Mouse (Mus musculus) ES-CJ7 (cell line): ENCODE results near the gene Ttyh1.
"Not testable (repeated sequence)": the region's sequence is repeated elsewhere in the genome, so short reads cannot be mapped to it uniquely, and the experiment has no call there.

Experiments
- DNase-seq: peaks from one replicate; pipeline ENCODE4 v3.0.0; 2011; ENCODE audit warnings: low read depth, low spot score

Gene Ttyh1

GRCm38 (mm10) chr7:4143506-4143905, 24.3 kb downstream of the Ttyh1 start:
- no peak for DNase-seq

GRCm38 (mm10) chr7:4144046-4144445, 24.8 kb downstream of the Ttyh1 start:
- no peak for DNase-seq

DNA sequence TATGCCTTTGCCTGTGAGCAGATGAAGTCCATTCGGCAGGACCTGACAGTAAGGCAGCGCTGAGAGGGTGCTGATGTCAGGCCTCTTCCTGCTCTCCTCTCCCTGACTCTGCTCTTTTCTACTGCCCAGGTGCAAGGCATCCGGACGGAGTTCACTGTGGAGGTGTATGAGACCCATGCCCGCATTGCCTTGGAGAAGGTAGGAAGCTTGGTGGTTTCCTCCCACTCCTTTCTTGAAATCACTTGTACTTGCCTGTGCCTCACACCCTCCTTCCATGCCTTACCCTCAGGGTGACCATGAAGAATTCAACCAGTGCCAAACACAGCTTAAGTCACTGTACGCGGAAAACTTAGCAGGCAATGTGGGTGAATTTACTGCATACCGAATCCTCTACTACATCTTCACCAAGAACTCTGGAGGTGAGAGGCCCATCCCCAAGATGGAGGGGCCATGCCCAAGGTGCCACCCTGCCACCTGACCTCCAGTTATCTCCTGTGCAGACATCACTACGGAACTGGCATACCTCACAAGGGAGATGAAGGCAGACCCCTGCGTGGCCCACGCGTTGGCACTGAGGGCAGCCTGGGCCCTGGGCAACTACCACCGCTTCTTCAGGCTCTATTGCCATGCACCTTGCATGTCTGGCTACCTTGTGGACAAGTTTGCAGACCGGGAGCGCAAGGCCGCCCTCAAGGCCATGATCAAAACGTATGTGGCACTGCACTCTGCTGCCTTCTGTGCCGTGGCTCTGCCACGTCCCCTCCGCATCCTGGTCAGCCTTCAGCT, 25.8 kb downstream of the Ttyh1 start:
- no peak for DNase-seq

GRCm38 (mm10) chr7:4145552-4146190, 26.5 kb downstream of the Ttyh1 start:
- DNase-seq, result peak; percentile 78

DNA sequence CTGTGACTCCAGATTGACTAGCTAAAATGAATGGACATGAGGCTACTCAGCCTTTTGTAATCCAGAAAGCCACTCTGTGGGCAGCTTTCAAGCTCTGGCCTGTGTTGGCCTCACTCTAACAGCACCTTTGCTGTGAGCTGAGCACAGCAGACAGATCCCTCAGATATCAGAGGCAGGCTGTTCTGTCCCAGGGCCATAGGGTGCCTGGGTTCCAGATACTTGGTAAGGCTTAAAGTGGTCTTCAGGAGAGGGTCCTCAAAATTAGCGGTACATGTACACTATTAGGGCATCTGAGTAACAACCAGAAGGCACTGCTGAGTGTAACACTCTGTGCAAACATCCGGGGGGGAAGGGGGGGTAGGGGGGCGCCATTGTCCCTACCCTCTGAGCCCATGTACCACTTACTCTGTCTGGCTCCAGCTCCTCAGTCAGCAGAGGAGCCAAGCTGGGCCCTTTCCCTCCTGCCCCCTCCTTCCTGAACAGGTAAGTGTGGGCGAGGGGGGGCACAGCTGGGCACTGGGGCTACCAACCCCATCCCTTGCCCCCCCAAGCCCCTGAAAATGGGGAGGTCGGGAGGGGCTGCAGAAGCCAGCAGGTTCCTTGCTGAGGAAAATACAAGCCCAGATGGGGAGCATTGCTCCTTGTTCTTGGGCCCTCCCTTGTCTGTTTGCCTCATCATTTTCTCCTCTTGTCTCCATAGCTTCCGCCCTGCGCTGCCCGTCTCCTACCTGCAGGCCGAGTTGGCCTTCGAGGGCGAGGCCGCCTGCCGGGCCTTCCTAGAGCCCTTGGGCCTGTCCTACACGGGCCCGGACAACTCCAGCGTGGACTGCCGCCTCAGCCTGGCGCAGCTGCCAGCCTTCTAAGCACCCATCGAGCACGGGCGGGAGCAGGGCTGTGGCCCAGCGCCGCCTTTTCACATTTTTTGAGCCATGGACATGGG, 27.3 kb downstream of the Ttyh1 start:
- no peak for DNase-seq

DNA sequence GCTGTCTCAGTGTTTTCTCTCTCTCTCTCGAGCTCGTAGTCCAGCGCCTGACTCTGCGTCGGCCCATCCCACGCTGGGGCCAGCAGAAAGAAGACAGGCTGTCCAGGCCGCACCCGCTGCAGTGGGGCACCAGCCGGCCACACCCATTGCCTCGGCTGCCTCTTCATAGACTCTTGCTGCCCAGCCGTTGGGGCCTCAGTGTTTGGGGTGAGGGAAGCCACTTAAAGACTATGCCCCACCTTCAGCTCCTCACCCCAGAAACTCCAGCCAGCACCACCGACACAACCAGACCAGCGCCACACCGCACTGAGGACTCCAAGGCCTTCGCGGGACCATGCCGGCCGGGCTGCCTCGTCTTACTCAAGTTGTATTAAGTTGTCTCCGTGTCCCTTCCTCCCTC, 28.2 kb downstream of the Ttyh1 start:
- no peak for DNase-seq

GRCm38 (mm10) chr7:4147836-4148235, 28.6 kb downstream of the Ttyh1 start:
- no peak for DNase-seq

DNA sequence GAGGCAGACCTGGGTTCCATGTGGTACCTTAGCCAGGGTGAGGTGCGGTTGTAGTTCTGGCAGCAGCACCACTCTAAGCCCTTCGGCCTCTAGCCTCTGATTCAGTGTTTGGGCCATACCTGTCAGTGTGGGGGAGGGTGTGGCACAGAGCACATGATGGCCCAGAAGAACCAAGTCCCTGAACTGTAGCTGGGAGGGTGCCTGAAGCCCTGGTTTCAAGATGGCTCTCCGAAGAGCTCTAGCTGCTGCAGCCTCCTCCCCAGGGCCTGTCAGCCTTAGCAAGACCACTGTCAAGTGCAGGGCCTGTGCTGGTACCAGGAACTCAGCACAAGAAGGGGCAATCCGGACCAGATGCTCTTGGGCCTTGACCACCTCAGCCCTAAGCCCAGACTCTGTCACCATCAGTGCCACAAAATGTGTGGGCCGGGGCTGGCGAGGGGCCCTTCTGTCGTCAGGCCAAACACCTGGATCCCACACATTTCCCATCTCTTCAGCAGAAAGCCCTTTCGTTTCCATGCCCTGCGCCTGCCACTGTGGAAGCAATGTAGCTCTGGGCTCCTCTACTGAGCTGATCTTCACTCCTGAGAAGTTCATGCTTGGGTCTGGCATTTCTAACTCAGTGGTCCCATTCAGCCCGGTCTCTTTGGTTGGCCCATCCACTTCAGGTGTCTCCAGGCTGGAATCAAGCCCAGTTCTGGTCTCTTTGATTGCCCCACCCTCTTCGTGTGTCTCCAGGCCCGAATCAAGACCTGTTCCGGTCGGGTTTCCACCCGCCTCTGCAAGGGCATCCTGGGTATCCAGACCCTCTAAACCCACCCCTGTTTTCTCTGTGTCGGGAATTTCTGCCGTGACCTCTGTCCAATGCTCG, 29.4 kb downstream of the Ttyh1 start:
- DNase-seq, result no peak

DNA sequence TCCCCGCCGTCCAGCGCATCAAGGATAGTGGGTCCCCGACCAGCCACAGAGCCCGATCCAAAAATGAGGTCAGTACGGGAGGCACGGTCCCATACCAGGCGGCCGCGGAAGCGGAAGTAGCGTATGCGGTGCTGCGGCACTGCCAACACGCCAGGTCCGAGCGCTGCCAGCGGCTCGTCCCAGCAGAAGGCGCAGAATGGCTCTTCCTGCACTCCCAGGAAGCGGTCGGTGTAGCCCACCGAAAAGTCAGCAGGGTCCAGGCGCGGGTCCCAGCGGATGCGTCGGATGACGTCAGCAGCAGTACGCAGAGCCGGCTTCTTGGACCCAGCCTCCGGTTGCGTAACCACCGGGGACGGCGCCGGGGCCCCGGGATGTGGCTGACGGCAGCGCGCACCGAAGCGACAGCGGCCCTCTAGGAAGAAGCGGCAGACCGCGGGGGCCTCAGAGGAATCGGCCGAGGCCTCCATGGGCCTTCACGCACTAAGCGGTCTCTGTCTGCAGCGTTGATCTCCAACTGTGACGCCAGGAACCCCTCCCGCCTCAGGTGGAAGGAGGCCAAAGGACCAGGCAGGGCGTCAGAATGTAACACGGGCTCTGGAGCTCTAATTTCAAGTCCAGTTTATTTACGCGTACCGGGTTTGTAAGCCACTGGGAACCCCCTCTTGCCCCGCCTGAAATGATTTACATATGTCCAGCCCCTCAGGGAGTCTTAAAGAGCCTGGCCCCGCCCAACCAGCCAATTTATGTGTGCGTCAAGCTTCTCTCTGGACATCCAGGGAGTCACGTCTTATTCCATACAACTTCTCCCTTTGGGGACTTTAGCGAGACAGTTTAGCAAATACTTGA, 30.2 kb downstream of the Ttyh1 start:
- peak; percentile 87 for DNase-seq

DNA sequence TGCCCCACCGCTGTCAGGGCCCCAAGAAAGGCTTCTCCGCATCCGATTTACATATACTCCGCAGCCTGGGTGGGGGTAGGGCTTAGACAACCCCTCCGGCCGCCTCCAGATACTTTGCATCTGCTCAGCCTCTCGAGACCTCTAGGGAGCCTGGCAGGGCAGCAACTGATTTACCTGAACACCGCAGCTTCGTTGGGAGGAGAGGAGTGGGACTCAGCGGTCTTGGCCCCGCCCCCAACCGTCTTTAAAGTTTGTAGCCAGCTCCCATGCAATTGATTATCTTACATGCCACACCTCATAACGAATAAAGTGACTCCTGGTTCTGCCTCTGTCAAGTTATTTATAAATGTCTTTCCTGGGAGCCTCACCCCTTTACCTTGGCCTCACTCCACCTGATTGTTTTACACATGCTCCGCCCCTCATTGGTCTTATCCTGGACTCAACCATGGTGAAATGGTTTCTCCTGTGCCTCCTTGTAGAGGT, 30.9 kb downstream of the Ttyh1 start, which contains the start of gene Leng9:
Gene Leng9 (minus strand): TSS at position 316 of the 483 bp plus-strand sequence.
- DNase-seq, result peak; percentile 73

DNA sequence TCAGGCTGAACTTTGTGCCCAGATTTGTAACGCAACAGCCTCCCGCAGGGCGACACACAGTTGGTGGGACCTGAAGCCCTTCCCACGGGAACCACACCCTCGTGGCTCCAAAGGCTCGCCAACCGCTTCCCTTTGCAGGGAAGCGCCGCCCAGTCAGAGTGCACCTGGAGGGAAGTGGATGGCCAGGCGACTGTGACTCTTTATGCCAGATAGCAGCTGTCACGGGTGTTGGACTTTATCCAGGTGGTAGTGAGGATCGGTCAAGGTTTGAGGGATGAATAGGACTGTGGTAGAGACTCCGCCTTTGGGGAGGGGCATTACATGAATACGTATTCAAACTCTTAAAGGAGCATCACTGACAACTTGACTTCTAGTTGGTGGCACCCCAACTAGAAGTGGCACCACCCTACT, 31.6 kb downstream of the Ttyh1 start:
- peak; percentile 58 for DNase-seq

DNA sequence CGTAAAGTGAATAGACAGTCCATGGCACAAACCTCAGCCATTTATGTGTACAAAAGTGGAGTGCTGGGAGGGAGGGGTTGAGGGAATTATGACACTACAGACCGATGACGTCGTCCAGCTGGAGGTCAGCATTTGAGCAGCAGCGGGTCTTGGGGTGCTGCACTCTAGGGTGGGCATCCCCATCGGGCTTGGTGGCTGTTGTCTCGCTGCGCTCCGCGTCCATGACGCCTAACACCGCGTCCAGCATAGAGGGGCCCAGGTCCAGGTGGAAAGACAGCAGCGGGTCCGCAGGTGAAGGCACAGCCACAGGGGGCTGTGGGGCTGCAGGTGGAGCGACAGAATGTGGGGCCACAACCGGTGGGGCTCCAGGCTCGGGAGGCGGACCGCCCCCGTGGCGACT, 32.0 kb downstream of the Ttyh1 start:
- DNase-seq, result no peak

GRCm38 (mm10) chr7:4154356-4154755, 35.1 kb downstream of the Ttyh1 start:
- DNase-seq, result peak; percentile 39

GRCm38 (mm10) chr7:4154976-4155375, 35.8 kb downstream of the Ttyh1 start:
- DNase-seq, result peak; percentile 87

DNA sequence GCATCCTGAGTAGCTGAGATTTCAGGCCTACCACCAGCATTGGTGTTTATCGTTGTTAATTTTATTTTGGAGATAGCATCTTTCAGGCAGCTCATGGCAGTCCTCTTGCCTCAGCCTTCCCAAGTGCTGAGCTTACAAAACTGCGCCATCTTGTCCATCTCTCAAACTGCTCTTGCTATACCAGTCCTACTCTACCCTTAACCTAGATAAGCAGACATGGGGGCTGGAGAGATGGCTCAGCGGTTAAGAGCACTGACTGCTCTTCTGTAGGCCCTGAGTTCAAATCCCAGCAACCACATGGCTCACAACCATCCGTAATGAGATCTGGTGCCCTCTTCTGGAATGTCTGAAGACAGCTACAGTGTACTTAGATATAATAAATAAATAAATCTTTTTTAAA, 42.4 kb downstream of the Ttyh1 start:
- DNase-seq, result not testable (repeated sequence)

GRCm38 (mm10) chr7:4163571-4164072, 44.4 kb downstream of the Ttyh1 start:
- peak; percentile 72 for DNase-seq

GRCm38 (mm10) chr7:4164090-4164910, 45.1 kb downstream of the Ttyh1 start, which contains the start of gene Cdc42ep5:
Cdc42ep5 (minus strand) TSS chr7:4164860.
- DNase-seq, result peak; percentile 73

DNA sequence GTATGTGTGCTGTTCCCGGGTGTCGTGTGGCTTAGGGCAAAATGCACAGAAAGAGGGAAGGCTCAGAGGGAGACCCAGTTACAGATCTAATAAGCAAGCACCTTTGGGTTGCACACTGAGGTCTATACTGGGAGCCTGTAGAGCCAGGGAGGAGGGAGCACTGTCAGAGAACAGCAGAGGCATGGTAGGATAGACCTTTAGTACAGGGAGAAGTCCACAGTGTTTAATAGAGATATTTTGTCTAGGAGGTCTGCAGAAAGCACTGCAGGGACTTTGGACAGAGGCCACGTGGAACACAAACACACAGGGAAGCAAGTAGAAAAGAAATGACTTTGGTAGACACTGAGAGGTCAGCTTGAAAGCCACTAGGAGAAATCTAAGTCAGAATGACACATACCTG, 46.1 kb downstream of the Ttyh1 start:
- no peak for DNase-seq

DNA sequence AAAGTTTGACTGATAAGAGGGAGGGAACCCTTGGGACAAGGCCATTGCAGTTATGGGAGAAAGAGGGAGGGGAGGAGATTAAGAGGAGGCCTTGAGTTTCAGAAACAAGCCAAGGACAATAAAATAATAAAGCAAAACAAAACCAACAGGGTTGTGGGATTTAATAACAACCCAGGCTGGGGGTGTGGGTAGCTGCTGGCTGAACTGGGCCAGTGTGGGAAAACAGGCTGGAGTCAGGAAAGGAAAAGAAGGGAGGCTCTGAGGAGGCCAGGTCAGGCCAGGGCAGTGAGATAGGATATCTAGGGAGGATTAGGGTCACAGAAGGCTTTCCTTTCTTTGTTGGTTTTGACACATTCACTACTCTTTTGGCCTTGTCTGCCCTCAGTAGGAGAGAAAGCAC, 47.9 kb downstream of the Ttyh1 start:
- no peak for DNase-seq
